Mouse (Mus musculus) liver, embryonic 14.5 days (tissue): ENCODE measurements around the gene Vwa3a. TPM values are rescaled to one million over a fixed set of nuclear protein-coding genes. Genes with fewer than 3 reads are reported as not detected.

Experiments
- ATAC-seq: fragments of 200-750 bp; cut with Nextera tagmentation; 2 replicates; pipeline ENCODE4 v1.8.0; 2017; ENCODE audit warnings: moderate number of reproducible peaks, mild to moderate bottlenecking, moderate library complexity; ENCODE audit not compliant: insufficient read depth
- DNase-seq, 3 experiments: peaks; one replicate each; pipeline ENCODE4 v3.0.0-alpha.2; 2012 to 2013; ENCODE audit warnings: low read depth in 3 of 3, low spot score in 3 of 3
- H3K27ac ChIP-seq: fragments of 300-500 bp; sonication (generic); 2 replicates; pipeline ENCODE4 v1.5.1; 2014; ENCODE audit warnings: moderate library complexity, mild to moderate bottlenecking, control low read depth, inconsistent platforms
- H3K27me3 ChIP-seq: fragments of 300-500 bp; sonication (generic); 2 replicates; pipeline ENCODE4 v1.6.1; 2014; ENCODE audit warnings: mild to moderate bottlenecking, low read length, moderate library complexity; ENCODE audit not compliant: control insufficient read depth, insufficient read depth
- H3K36me3 ChIP-seq: fragments of 300-500 bp; sonication (generic); replicated peaks from 2 replicates; pipeline ENCODE4 v1.6.1; 2014; ENCODE audit warnings: low read depth; ENCODE audit not compliant: control insufficient read depth, insufficient read depth
- H3K4me1 ChIP-seq, 2 experiments: fragments of 200-500 bp in 1 of 2; fragments of 300-500 bp in 1 of 2; sonication (generic) in 1 of 2; replicated peaks; 2 replicates each; pipeline ENCODE4 v1.6.1; 2012 to 2014; ENCODE audit warnings: antibody characterized with exemption in 1 of 2, inconsistent platforms in 1 of 2, low read length in 1 of 2; ENCODE audit not compliant: control insufficient read depth in 2 of 2, insufficient read depth in 2 of 2
- H3K4me2 ChIP-seq: fragments of 300-500 bp; sonication (generic); 2 replicates; pipeline ENCODE4 v1.6.1; 2014; ENCODE audit warnings: low read depth, mild to moderate bottlenecking, control low read depth, moderate library complexity
- H3K4me3 ChIP-seq, 2 experiments: fragments of 200-500 bp in 1 of 2; fragments of 300-500 bp in 1 of 2; sonication (generic) in 1 of 2; 2 replicates each; pipeline ENCODE4 v1.5.1; 2012 to 2014; ENCODE audit warnings: low read depth in 2 of 2, low read length in 2 of 2, mild to moderate bottlenecking in 2 of 2, control low read depth in 1 of 2, inconsistent platforms in 1 of 2, moderate library complexity in 1 of 2; ENCODE audit not compliant: insufficient read depth in 1 of 2
- H3K9ac ChIP-seq: fragments of 300-500 bp; sonication (generic); replicated peaks from 2 replicates; pipeline ENCODE4 v1.6.1; 2014; ENCODE audit warnings: mild to moderate bottlenecking, control low read depth, moderate library complexity
- H3K9me3 ChIP-seq: fragments of 300-500 bp; sonication (generic); 2 replicates; pipeline ENCODE4 v1.6.1; 2016; ENCODE audit warnings: low read length, mixed read lengths; ENCODE audit not compliant: control insufficient read depth
- CTCF ChIP-seq: IDR thresholded peaks from 2 replicates; pipeline ENCODE4 v1.5.1; 2016; ENCODE audit warnings: antibody characterized with exemption, low read depth, control low read depth
- EP300 ChIP-seq: IDR thresholded peaks from 2 replicates; pipeline ENCODE4 v1.6.1; 2016; ENCODE audit warnings: antibody characterized with exemption, low read depth
- WGBS: fragments of 180-500 bp; shearing (Covaris S2); extraction: QIAGEN DNeasy Blood & Tissue Kit; methylation state at CpG from one replicate; pipeline ENCODE4 v1.1.7; 2014; ENCODE audit not compliant: insufficient replicate concordance; 5-methylcytosine and 5-hydroxymethylcytosine counted together
- polyA plus RNA-seq, 2 experiments: library from polyadenylated mRNA; depleted of rRNA in 1 of 2; stranded (reverse) in 1 of 2; unstranded in 1 of 2; fragments of >200 nt; fragmentation: Nextera tagmentation in 1 of 2; extraction: Ambion mirVana in 1 of 2; gene quantifications; 2 replicates each; pipeline versions ENCODE4 v1.2.1 to v1.2.3; 2012 to 2014

Gene Vwa3a
- polyA plus RNA-seq (2012; rRNA removed): 0.04 and 0.07 TPM in 2 replicates
- polyA plus RNA-seq (2014; fragmentation: Nextera tagmentation; extraction: Ambion mirVana): not detected in 2 replicates

GRCm38 (mm10) chr7:120739018-120739417 lies at the start of gene Vwa3a:
Gene Vwa3a, plus strand, starts transcription at chr7:120739318.
- TF ChIP-seq EP300 (no peak), CTCF (no peak)
- H3K9me3 ChIP-seq: no peaks in the 10 kb centered on the region
- no peaks in the 10 kb centered on the region for H3K4me1 ChIP-seq
- no peak within 1 kb of the TSS for H3K9ac ChIP-seq
- no peak within 1 kb of the TSS for H3K4me2 ChIP-seq
- no peak within 1 kb of the TSS for H3K4me3 ChIP-seq
- no peak within 1 kb of the TSS for H3K27ac ChIP-seq
- ATAC-seq (no peak), DNase-seq (no peak)
- 49% methylated on average over 6 of the region's 6 CpGs for WGBS
- H3K27me3 ChIP-seq: no peaks in the 10 kb centered on the region
- H3K36me3 ChIP-seq: no peaks in the 10 kb centered on the region

- H3K27me3 ChIP-seq: no peaks in the 10 kb centered on the region
- no peak overlapping the region for H3K27ac ChIP-seq
- no peak overlapping the region for H3K9ac ChIP-seq
- peaks cover 2 to 4% of the 10 kb centered on the region in 2 experiments; a peak in 2 of 4 replicates for H3K4me1 ChIP-seq
- DNase-seq (no peak), ATAC-seq (no peak)
- no peak overlapping the region for H3K4me2 ChIP-seq
- peak; percentile 73 for TF ChIP-seq CTCF
- no peak for TF ChIP-seq EP300
- 61% methylated on average over 4 of the region's 4 CpGs for WGBS
- H3K36me3 ChIP-seq: no peaks in the 10 kb centered on the region; the same call in 1 of the 2 replicates
- H3K9me3 ChIP-seq: no peaks in the 10 kb centered on the region
- no peak overlapping the region for H3K4me3 ChIP-seq
Measured at GRCm38 (mm10) chr7:120690634-120691033, 48.5 kb upstream of the Vwa3a start.

DNA sequence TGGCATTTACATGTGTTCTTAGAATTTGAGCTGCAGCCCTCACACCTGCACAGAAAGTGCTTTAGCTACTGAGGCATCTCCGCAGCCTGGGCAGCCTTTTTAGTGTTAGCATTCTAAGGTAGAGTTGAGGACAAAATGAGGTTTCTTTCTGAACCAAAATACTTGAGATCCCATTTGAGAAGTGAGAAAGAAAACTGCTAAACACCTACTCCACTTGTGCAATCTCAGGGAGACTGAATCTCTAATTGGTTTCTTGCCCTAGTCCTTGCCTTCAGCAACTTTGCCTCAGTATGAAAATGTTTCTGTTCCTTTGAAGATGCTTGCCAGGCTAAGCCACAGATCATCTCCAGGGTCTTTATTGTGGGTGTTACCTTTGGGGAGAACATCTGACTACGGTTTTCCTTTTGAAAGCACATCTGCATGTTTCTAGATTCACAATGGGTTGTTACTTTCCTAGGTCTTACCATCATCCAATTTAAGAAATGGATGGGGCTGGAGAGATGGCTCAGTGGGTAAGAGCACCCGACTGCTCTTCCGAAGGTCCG lies 45.2 kb upstream of the Vwa3a start:
- TF ChIP-seq EP300 (no peak), CTCF (no peak)

DNA sequence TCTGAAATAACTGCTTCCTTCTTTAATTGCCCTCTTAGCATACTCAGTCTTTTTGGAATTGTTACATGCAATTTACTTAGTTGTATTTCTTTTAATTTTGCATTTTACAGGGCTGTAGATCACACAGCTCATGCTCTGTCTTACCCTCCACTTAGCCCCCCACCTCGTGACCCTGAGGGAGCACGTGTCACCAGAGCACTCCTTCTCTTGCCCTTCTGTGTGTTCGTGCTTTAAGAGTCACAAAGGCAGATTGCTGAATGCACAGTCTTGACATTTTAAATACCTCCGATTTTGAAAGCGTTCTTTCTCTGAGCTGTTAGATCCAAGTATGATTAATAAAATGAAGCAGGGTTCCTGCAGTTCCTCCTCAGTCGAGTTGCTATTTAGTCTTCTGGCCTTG lies 43.9 kb upstream of the Vwa3a start:
- TF ChIP-seq CTCF (no peak), EP300 (no peak)
- Histone ChIP-seq H3K4me1 (peaks cover 9 to 13% of the 10 kb centered on the region in 2 experiments), H3K4me3 (no peak overlapping the region), H3K27ac (no peak overlapping the region), H3K9me3 (no peaks in the 10 kb centered on the region), H3K36me3 (no peaks in the 10 kb centered on the region; the same call in 1 of the 2 replicates), H3K27me3 (no peaks in the 10 kb centered on the region), H3K4me2 (no peak overlapping the region), H3K9ac (no peak overlapping the region)
- 59% methylated on average over 6 of the region's 6 CpGs for WGBS
- ATAC-seq: no peak
- no peak for DNase-seq

More for the DNA sequence above, 45.2 kb upstream of the Vwa3a start:
- H3K9ac ChIP-seq: no peak overlapping the region
- ATAC-seq: no peak
- H3K4me1 ChIP-seq: peaks cover 7 to 10% of the 10 kb centered on the region in 2 experiments
- H3K9me3 ChIP-seq: no peaks in the 10 kb centered on the region
- H3K27ac ChIP-seq: no peak overlapping the region
- H3K4me3 ChIP-seq: no peak overlapping the region
- no peak overlapping the region for H3K4me2 ChIP-seq
- 86% methylated on average over 5 of the region's 5 CpGs for WGBS
- H3K27me3 ChIP-seq: no peaks in the 10 kb centered on the region
- no peaks in the 10 kb centered on the region; the same call in 1 of the 2 replicates for H3K36me3 ChIP-seq
- DNase-seq: no peak

- H3K36me3 ChIP-seq: no peaks in the 10 kb centered on the region; the same call in 1 of the 2 replicates
- no peak overlapping the region for H3K4me2 ChIP-seq
- no peaks in the 10 kb centered on the region for H3K9me3 ChIP-seq
- H3K4me1 ChIP-seq: peaks cover 9 to 13% of the 10 kb centered on the region in 2 experiments
- ATAC-seq (0 out of 2 replicates have a peak, but pooled peaks have one; percentile 15), DNase-seq (no peak)
- no peak overlapping the region for H3K27ac ChIP-seq
- no peak overlapping the region for H3K4me3 ChIP-seq
- TF ChIP-seq EP300 (no peak), CTCF (no peak)
- H3K27me3 ChIP-seq: no peaks in the 10 kb centered on the region
- H3K9ac ChIP-seq: no peak overlapping the region
- 4% methylated on average over 1 of the region's 1 CpGs for WGBS
Measured at GRCm38 (mm10) chr7:120695641-120696040, 43.5 kb upstream of the Vwa3a start.
